Mouse (Mus musculus) spleen, postnatal 4 days (tissue): ENCODE data around the gene Nkx1-2.

Experiments used
- DNase-seq, 2 experiments: peaks; one replicate each; pipeline ENCODE4 v3.0.0; 2022; ENCODE audit warnings: low spot score in 2 of 2

Nkx1-2 gene

GRCm38 (mm10) chr7:132604720-132605119 lies 5.3 kb upstream of the Nkx1-2 start:
- DNase-seq = no peak

DNA sequence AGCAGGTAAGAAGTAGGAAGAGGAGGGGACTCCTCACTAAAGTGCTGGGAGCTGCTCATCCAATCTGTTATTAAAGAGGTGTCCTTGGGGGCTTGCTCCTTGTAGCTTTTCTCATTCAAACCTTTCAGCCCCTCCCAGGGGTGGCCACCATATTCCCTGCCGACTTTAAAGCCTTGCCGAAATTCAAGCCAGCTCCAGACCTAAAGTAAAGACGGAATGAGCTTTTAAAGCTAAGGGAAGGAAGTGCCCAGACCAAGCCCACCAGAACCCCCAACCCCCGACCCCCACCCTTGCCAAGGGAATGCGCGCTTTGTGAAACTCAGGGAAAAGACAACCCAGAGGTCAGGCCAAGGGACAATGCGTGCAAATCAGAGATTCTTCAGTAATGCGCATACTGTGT lies 1.5 kb upstream of the Nkx1-2 start:
- DNase-seq = no peak

DNA sequence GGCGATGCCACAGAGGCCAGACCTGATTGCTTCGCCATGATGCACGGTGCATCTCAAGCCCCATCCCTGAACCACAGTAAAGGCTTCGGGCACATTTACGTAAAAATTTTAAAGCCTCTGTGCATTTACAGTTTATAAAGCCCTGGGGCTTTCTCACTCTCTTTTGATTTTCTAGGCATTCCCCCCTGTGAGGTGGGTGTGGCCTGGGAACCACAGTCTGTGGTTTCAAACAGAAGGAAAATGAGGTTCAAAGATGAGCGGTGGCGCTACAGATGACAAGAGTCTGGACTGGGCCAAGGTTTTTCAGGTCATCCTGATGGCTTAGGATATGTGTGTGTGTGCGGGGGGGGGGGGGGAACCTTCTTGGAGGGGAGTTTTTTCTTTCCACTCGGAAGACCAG lies 589 bp upstream of the Nkx1-2 start:
- no peak for DNase-seq

DNA sequence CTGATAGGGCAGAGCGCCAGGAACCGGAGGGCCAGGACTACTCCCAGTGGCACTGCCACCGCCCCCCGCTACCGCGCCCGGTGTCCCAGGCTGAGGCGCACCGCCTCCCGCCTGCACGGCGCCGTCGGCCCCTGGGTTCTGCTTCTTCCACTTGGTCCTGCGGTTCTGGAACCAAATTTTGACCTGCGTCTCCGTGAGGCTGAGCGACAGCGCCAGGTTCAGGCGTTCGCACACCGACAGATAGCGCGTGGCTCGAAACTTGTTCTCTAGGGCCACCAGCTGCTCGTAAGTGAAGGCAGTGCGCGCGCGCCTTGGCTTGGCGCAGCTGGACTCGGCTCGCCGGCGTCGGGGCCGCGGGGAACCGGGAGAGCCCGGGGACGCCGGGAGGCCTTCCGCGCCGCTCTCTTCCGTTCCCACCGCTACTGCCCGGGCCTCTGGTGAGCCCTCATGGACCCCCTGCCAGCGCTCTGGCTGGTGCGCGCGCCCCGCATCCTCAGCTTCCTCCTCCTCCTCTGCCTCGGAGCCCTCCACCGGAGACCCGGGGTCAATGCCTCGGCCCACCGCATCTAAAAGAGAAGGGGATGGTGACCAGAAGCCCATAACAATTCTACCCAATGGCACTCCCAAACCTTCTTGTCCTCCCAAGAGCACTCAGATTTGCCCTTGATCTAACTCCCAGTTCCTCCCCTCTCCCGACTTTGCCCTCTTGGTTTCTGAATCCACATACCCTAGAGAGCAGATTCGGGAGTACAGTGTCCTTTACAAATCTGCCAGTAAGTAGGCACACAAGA lies 2.0 kb downstream of the Nkx1-2 start:
- peak in 1 of 2 experiments; percentile 20 for DNase-seq

DNA sequence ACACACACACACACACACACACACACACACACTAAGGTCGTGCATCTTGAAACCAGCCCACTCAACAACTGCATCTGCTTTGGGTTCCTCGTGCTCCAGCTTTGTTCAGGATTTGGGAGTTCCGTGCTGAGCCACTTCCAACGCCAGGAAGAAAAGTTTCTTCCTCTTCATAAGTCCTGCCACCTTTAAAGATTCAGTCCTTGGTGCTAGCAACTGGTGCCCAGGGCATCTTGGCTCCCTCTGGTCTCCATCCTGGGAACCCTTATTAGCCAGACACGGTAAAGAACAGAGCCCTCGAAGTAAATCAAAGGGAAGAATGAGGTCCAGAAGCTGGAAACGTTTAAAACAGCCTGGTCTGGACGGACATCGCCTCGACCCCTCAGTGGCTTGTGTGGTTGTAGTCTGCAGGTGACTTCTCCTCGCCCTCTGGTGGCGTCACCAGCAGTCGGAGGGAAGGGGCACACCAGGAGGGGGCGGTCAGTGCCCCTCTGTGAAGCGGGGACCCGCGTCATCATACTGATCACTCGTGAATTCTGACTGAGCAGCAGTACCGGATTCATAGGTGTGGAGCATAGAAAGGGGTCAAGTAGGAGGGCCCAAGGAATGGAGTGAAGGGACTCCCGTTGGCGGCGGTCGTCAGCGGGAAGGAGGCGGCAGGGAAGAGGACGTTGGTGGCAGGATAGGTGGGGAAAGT lies 2.7 kb downstream of the Nkx1-2 start:
- DNase-seq = no peak

DNA sequence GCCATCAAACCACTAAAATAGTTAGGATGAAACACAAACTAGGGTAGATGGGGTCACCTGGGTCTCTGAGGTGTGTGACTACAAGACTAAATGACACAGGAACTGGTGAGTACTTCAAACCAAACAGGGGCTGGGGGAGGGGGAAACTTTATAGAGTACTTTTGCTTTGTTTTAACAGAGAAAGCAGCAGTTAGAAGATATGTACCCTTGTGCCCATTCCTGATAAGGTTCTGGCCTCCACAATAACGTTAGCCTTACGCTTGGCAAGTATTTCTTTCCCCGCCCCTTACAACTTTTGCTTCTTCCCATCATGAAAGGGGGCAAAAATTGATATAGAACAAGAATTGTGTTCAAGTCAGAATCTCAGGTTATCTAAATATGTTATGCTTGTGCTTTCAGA lies 3.6 kb downstream of the Nkx1-2 start:
- no peak for DNase-seq

GRCm38 (mm10) chr7:132594325-132594724 lies 5.1 kb downstream of the Nkx1-2 start:
- no peak for DNase-seq

- DNase-seq = no peak
Measured at GRCm38 (mm10) chr7:132593762-132594161, 5.7 kb downstream of the Nkx1-2 start.

GRCm38 (mm10) chr7:132589610-132590009 lies 9.8 kb downstream of the Nkx1-2 start:
- DNase-seq = no peak

DNA sequence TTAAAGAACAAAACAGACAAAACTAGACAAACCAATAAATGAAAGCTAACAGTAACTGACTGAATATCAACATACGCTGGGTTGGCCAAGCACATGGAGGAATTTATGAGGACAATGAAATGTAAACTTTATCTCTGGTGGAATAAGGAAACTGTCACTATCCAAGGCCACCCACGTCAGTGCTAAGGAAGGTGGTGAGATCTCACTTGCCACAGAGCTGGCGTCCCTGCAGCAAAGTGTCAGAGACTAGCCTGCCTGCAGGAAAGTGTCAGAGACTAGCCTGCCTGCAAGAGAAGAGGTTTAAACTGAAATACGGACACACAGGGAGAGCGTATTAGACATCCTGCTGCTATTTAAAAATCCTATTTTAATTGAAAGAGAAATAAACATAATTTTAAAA lies 12.3 kb downstream of the Nkx1-2 start:
- DNase-seq = no peak

DNA sequence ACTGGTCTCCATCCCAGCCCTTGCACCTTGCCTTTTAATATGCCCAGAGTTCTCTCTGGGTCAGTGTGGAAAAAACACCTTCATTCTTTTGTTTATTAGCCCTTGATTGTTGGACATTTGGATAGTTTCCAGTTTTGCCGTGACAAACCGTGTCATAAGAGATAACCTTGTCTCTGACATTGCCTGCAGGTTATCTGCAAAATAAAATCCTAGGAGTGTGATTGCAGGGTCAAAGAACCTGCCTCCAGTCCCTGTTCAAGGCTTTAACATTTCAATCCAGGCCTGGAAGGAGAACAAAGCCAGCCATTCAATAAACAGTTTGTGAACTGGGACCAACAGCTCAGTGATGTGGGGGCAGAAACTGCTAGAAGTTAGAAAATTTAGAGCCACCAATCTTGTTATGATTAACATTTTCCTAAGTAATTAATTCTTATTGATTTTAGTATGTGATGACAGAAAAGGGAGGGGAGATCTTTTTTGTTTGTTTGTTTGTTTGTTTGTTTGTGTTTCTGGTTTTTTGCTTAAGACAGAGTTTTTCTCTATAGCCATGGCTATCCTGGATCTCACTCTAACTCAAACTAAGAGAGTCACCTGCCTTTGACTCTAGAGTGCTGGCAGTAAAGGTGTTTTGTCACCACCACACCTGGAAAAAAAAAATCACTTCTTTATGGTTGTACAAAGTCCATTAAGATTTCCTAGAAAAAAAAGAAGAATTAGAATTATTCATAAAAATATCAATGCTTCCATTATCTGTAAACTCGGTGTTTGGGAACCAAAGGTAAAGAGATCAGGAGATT lies 13.5 kb downstream of the Nkx1-2 start:
- no peak for DNase-seq

DNA sequence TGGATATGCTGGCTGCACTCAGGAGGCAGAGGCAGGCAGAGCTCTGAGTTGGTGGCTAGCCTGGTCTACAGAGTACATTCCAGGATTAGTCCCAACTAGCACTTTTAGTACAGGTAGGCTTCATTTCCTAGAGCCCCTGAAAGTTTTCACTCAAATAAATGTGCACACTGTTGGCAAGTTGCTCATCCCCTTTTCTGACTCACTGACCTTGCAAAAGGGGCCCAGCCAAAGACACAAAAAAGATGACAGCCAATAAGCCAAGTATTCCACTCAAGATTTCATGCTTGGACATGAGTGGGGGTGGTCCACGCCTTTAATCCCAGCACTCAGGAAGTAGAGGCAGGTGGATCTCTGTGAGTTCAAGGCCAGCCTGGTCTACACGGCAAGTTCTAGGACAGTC lies 18.0 kb downstream of the Nkx1-2 start:
- no peak for DNase-seq

DNA sequence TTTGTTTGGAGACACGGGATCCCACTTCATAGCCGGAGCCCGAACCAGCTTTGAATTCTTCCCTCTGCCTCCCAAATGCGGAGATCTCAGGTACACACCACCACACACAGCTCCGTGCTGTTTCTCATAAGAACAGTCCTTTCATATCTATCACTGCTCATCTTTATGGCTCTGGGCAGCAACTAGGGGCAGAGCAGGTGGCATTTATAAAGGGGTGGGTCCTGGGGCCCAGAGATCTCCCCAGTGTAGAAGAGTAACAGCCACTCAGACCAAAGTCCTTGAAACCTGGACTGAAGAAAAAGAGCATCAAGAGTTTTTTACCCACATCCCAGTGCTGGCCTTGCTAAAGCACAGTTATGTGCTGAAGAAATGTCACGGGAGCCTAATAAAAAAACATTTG lies 18.9 kb downstream of the Nkx1-2 start:
- DNase-seq = no peak

DNA sequence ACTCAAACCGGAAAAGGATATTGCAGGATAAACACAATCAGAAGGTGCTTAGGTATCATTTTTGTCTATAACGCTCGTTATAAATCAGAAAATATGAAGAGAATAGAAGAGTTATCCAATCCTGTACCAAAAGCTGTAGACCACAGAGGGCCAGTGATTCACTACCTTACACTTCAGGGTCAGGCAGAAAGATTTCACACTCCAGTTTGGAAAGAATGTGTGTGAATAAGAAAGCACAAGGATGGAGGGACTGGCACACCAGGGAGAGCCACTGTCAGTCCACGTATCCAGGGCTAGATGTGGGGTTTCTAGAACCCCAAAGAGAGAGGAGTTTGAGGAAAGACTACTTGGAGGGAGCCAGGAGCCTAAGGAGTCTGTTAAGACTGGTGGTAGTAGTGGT lies 22.5 kb downstream of the Nkx1-2 start:
- no peak for DNase-seq

- peak; percentile 95 to 96 for DNase-seq
Measured at GRCm38 (mm10) chr7:132576116-132576650, 23.3 kb downstream of the Nkx1-2 start, which contains the start of gene Oat. Gene Oat, minus strand, starts transcription at chr7:132576398.

DNA sequence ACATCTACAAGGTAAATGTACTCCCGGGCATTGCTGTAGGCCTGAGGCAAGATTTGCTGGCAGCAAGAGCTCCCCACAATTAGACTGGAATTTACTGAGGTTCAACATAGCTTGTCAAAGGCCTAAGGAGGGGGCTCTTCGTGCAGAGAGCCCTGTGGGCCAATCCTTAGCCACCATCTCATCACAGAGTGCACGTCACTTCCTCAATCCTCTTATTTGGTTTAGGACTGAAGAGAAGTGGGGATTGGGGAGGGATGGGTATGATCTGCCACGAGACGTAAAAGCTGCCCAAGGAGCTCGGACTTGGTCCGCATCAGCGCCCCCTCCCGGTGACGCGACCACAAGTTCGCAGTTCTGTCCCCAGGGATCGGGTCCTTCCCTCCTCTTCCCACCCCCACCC lies 23.8 kb downstream of the Nkx1-2 start:
- peak; percentile 83 to 94 for DNase-seq

- no peak for DNase-seq
Measured at GRCm38 (mm10) chr7:132574646-132575045, 24.8 kb downstream of the Nkx1-2 start.

DNA sequence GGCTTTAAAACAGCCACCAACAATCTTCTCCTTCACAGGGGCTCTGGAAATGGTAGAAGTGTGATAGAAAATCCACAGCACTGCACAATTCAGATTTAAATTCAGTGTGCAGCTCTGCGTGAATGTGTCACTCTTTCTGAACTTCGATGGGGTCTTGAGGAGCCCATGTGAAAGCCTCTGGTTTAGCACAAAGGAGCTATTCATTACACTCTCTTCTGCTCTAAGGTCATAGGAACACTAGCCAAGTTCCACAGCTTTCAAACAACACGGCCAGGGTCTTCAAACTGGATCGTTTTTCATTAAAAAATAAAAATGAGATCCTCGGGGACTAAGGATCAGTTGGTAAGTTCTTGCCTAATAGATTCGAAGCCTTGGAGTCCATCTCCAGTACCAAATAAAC lies 26.2 kb downstream of the Nkx1-2 start:
- DNase-seq = no peak

- no peak for DNase-seq
Measured at GRCm38 (mm10) chr7:132572738-132573137, 26.7 kb downstream of the Nkx1-2 start.

GRCm38 (mm10) chr7:132571481-132571880 lies 28.0 kb downstream of the Nkx1-2 start:
- no peak for DNase-seq

DNA sequence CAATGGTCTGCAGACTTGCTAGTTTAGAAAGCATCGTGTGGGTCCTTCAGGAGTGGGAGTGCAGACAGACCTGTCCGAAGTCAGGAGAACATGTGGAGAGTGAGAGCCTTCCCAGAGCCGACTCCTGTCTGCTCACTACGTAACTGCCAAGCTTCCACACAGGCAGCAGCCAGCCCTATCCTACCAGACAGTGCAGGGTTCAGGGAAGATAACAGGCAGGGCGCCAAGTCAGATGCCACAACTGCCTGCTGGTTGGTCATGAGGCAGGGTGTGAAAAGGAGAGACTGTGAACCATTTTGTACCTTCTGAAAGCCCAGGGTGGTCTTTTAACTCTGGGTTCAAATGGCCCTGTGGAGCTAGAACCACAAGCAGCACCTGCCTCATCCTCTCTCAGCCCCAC lies 29.4 kb downstream of the Nkx1-2 start:
- peak; percentile 58 to 70 for DNase-seq

- peak; percentile 60 to 77 for DNase-seq
Measured at GRCm38 (mm10) chr7:132568817-132569216, 30.6 kb downstream of the Nkx1-2 start.
